8 mouse cellular contexts compared by ENCODE assay signal in the genomic region with DNA sequence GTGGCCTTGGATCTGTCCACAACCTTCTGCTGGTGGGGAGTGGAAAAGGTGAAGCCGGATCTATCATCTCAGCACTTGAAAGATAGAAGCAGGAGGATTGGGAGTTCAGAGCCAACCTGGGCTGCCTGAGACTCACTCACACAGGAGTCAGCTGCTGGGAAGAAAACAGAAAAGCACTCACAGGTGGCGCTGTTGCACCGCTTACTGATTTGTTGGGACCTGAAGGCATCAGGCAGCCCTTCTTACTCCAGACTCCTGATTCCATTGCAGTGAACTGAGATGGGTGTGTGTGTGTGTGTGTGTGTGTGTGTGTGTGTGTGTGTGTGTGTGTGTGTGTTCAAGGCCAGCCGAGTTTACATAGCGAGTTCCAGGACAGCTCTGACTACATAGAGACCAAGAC. TPM values are rescaled to one million over a fixed set of nuclear protein-coding genes. Genes with fewer than 3 reads are reported as not detected.
DNase-seq lines count a peak whose midpoint lies in the region; ATAC-seq and TF ChIP-seq lines count a peak whose summit lies in the region.

No protein-coding gene starts in this region.

- 94% methylated on average over 5 of the region's 5 CpGs for WGBS in midbrain, embryonic 13.5 days

- peaks cover 68% of the 10 kb centered on the region for H3K36me3 ChIP-seq in ES-E14 (ENCODE audit: control insufficient read depth, insufficient read depth, low read length, poor library complexity, severe bottlenecking)
- H3K36me3 ChIP-seq in midbrain, embryonic 13.5 days = peaks cover 78% of the 10 kb centered on the region

- no peaks in the 10 kb centered on the region for H3K9me3 ChIP-seq in ES-E14 (ENCODE audit: control insufficient read depth, insufficient read depth, low read depth, low read length)
- no peaks in the 10 kb centered on the region for H3K9me3 ChIP-seq in midbrain, embryonic 13.5 days

- H3K4me2 ChIP-seq in midbrain, embryonic 13.5 days (replicated peaks) = no peak overlapping the region

- no peak overlapping the region for H3K9ac ChIP-seq in ES-E14 (ENCODE audit: insufficient read depth, low read depth, low read length, poor library complexity, severe bottlenecking)
- peak overlapping the region; percentile 19; the same call in 1 of the 2 replicates for H3K9ac ChIP-seq in midbrain, embryonic 13.5 days (replicated peaks)

- H3K27ac ChIP-seq in ES-E14 (ENCODE audit: insufficient read depth, low read depth, low read length, poor library complexity, severe bottlenecking) = no peak overlapping the region
- no peak overlapping the region for H3K27ac ChIP-seq in midbrain, embryonic 13.5 days

- H3K4me1 ChIP-seq in ES-E14 (ENCODE audit: control insufficient read depth in 2 of 2, insufficient read depth in 2 of 2, low read length in 2 of 2, poor library complexity in 1 of 2) = no peaks in the 10 kb centered on the region
- no peaks in the 10 kb centered on the region for H3K4me1 ChIP-seq in midbrain, embryonic 13.5 days (replicated peaks)

- ATAC-seq in cerebellum, adult (ENCODE audit: insufficient number of reproducible peaks, low FRiP score, low TSS enrichment) = no peak
- ATAC-seq in midbrain, embryonic 13.5 days = no peak

- H3K4me3 ChIP-seq in ES-E14 (ENCODE audit: insufficient read depth in 1 of 2, low read depth in 1 of 2, low read length in 2 of 2, poor library complexity in 1 of 2, severe bottlenecking in 1 of 2) = no peak overlapping the region
- H3K4me3 ChIP-seq in midbrain, embryonic 13.5 days (replicated peaks) = no peak overlapping the region

- peak; percentile 11 for DNase-seq in cerebellum, adult 11 months
- DNase-seq in ES-E14 (ENCODE audit: low read depth, low spot score) = peak; percentile 76
- DNase-seq in cerebellum, postnatal 25 days = peak; percentile 48 to 73
- DNase-seq in gastrocnemius, postnatal 36 days = peak; percentile 48 to 58
- DNase-seq in layer of hippocampus, postnatal 25 days (ENCODE audit: extremely low spot score in 1 of 2, low spot score in 1 of 2) = peak; percentile 40 to 82
- peak; percentile 78 to 90 for DNase-seq in spleen, postnatal 4 days (ENCODE audit: low spot score in 2 of 2)

- in situ Hi-C loops in ES-E14 (cut with MboI; ENCODE audit: low sequenced_read_pairs in 2 of 2, unreplicated experiment in 2 of 2) = loop anchor here in 1 of 2 experiments (5.0 kb wide), 1 partner anchor 56 kb away; no protein-coding TSS in a partner anchor

- intact Hi-C loops in gastrocnemius, postnatal 36 days (cut with DNase I) = loop anchor here (2.0 kb wide), 1 partner anchor 154 kb away; no protein-coding TSS in a partner anchor

- H3K27me3 ChIP-seq in midbrain, embryonic 13.5 days = no peaks in the 10 kb centered on the region

TF ChIP-seq in ES-E14, 5 proteins besides CTCF, POLR2A, EP300 and RAD21:
- TF ChIP-seq MAFK (IDR thresholded peaks at IDR 0.05; ENCODE audit: insufficient read depth, low read depth, low read length) (no peak), CHD2 (IDR thresholded peaks at IDR 0.05; ENCODE audit: low read depth, low read length) (no peak), HCFC1 (IDR thresholded peaks at IDR 0.05; ENCODE audit: borderline replicate concordance, insufficient read depth, low read length) (no peak), ZNF384 (IDR thresholded peaks at IDR 0.05; ENCODE audit: low read depth, low read length) (no peak), ZC3H11A (IDR thresholded peaks at IDR 0.05; ENCODE audit: borderline replicate concordance, low read depth, low read length) (no peak)

RNA-seq across cellular contexts. Expression of a gene that starts 8.6 kb away (rescaled TPM):
- total RNA-seq in ES-E14 (2012; rRNA removed) = 105 and 112 TPM in 2 replicates
- 10 to 100 TPM; 13.8 to 14.7 TPM for total RNA-seq in gastrocnemius, postnatal 36 days (2021)
- 10 to 100 TPM; 12.0 to 15.2 TPM for total RNA-seq in layer of hippocampus, postnatal 25 days (2021)
- polyA plus RNA-seq in midbrain, embryonic 13.5 days (2015; fragmentation: Nextera tagmentation; extraction: Ambion mirVana) = 58.2 and 58.6 TPM in 2 replicates

RNA-seq across cellular contexts. Expression of a gene that starts 19.4 kb away (rescaled TPM):
- 1.1 and 1.3 TPM in 2 replicates for total RNA-seq in ES-E14 (2012; rRNA removed)
- total RNA-seq in gastrocnemius, postnatal 36 days (2021) = under 1 TPM; 0.72 to 0.87 TPM
- under 1 TPM; 0.61 to 0.66 TPM for total RNA-seq in layer of hippocampus, postnatal 25 days (2021)
- 0.46 and 0.67 TPM in 2 replicates for polyA plus RNA-seq in midbrain, embryonic 13.5 days (2015; fragmentation: Nextera tagmentation; extraction: Ambion mirVana)

RNA-seq across cellular contexts. Expression of a gene that starts 19.7 kb away (rescaled TPM):
- total RNA-seq in ES-E14 (2012; rRNA removed) = 28.9 and 40.2 TPM in 2 replicates
- total RNA-seq in gastrocnemius, postnatal 36 days (2021) = under 1 TPM; 0.42 to 0.74 TPM
- 1 to 10 TPM; 2.8 to 3.0 TPM for total RNA-seq in layer of hippocampus, postnatal 25 days (2021)
- 0.61 and 0.82 TPM in 2 replicates for polyA plus RNA-seq in midbrain, embryonic 13.5 days (2015; fragmentation: Nextera tagmentation; extraction: Ambion mirVana)

RNA-seq across cellular contexts. Expression of a gene that starts 44.4 kb away (rescaled TPM):
- total RNA-seq in ES-E14 (2012; rRNA removed) = 9.6 and 15.5 TPM in 2 replicates
- total RNA-seq in gastrocnemius, postnatal 36 days (2021) = under 1 TPM; 0.51 to 0.74 TPM
- total RNA-seq in layer of hippocampus, postnatal 25 days (2021) = 1 to 10 TPM; 2.2 to 3.5 TPM
- polyA plus RNA-seq in midbrain, embryonic 13.5 days (2015; fragmentation: Nextera tagmentation; extraction: Ambion mirVana) = 4.4 and 5.6 TPM in 2 replicates

Comparison
In these comparisons a context has a peak if more than half of its experiments do, and no peak if none do; other contexts are left out.
1. DNase-seq: peak in every context shown above with its lines; median percentile 84 in spleen, postnatal 4 days; 76 in ES-E14; 61 in layer of hippocampus, postnatal 25 days; 60 in cerebellum, postnatal 25 days; 53 in gastrocnemius, postnatal 36 days; 11 in cerebellum, adult 11 months.